Mouse (Mus musculus): Measurements from ENCODE around the gene Nhsl1. TPM values are rescaled to one million over a fixed set of nuclear protein-coding genes. Genes with fewer than 3 reads are reported as not detected.

Gene Nhsl1
- total and polyA plus RNA-seq, 3 experiments: 0.22 TPM; not detected in 2

DNA sequence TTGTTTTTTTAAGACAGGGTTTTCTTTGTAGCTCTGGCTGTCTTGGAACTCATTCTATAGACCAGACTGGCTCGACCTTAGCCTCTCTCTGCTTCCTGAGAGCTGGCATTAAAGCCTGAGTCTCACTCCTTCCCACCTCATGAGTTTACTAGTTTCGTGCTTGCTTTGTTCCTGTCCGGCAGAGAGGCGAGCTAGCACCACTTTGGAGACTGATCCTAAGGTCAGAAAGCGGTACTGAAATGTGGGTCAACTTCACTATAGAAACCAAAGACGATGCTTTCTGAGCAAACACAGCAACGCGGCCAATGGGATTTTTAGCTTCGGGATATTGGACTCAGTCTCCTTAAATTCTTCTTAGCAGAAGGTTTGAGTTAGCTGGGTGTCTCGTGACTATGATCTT lies 1.3 kb upstream of the Nhsl1 start:
- DNase-seq (ENCODE audit: low spot score) (no peak), ATAC-seq (ENCODE audit: extremely low read depth, insufficient number of reproducible peaks, low FRiP score, poor library complexity, severe bottlenecking) (no peak)
- Histone ChIP-seq H3K36me3 (replicated peaks) (no peaks in the 10 kb centered on the region), H3K4me1 (ENCODE audit: insufficient read depth, low read depth, low read length) (no peaks in the 10 kb centered on the region), H3K27me3 (ENCODE audit: insufficient read depth, low read length) (no peaks in the 10 kb centered on the region), H3K9me3 (replicated peaks) (peaks cover 11% of the 10 kb centered on the region), H3K4me3 (ENCODE audit: low read depth, low read length) (no peak overlapping the region)
- TF ChIP-seq GATA1 (IDR thresholded peaks at IDR 0.05; ENCODE audit: borderline replicate concordance, low read length): no peak
- no peak for TF ChIP-seq GATA2 (IDR thresholded peaks at IDR 0.05; ENCODE audit: borderline replicate concordance, low read depth, low read length)
- no peak for TF ChIP-seq CTCF (IDR thresholded peaks at IDR 0.05; ENCODE audit: low read depth, low read length)
- no peak for TF ChIP-seq POLR2AphosphoS5 (IDR thresholded peaks at IDR 0.05; ENCODE audit: insufficient replicate concordance, low read depth, low read length)
- TF ChIP-seq TAL1 (conservative IDR thresholded peaks at IDR 0.05; ENCODE audit: low read depth, low read length): no peak

DNA sequence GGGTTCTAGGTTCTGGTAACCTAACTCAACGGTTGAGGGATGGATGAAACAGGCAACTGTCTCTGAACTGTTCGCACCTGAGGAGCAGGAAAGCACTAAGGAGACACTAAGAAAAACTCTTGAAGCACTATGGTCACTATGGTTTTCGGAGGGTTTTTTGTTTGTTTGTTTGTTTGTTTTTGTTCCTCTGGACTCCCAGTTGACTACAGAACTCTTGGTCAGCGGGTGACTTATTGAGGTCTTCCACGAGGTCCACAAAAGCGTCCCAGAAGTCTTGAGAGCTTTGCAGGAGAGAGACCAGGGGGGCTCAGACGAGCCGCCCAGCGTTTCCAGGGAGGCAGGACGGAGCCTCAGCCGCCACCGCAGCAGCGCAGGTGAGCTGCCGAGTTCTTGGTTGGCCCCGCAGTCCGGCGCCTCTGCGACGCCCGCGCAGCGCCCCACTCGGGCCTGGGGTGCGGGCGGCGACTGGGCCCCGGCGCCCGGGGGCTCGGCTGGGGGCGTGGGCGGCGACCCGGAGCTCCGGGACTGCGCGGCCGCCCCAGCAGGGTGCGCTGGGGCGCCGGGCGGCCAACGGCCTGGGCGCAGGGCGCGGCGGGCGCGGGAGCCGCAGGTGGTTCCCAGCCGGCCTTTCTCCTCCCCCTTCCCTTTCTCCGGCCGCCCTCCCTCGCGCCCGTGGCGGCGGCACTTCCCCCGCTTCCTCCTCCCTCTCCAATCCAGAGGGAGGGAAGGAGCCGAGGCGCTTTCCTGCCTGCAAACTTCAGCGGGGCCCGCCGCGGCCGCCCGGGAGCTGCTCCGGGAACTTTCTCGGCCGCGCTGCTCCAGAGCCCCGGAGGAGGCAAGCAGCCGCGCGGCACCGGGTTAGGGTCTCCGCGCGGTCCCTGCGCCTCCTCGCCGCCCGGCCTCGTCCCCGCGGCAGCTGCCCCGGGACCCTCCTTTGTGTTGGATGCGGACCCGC lies 547 bp upstream of the Nhsl1 start:
- Histone ChIP-seq H3K27me3 (ENCODE audit: insufficient read depth, low read length) (no peaks in the 10 kb centered on the region), H3K9me3 (replicated peaks) (peaks cover 11% of the 10 kb centered on the region), H3K36me3 (replicated peaks) (no peaks in the 10 kb centered on the region), H3K4me3 (ENCODE audit: low read depth, low read length) (no peak overlapping the region), H3K4me1 (ENCODE audit: insufficient read depth, low read depth, low read length) (no peaks in the 10 kb centered on the region)
- no peak for ATAC-seq (ENCODE audit: extremely low read depth, insufficient number of reproducible peaks, low FRiP score, poor library complexity, severe bottlenecking)
- no peak for DNase-seq (ENCODE audit: low spot score)
- TF ChIP-seq POLR2AphosphoS5 (IDR thresholded peaks at IDR 0.05; ENCODE audit: insufficient replicate concordance, low read depth, low read length) (no peak), GATA1 (IDR thresholded peaks at IDR 0.05; ENCODE audit: borderline replicate concordance, low read length) (no peak), CTCF (IDR thresholded peaks at IDR 0.05; ENCODE audit: low read depth, low read length) (no peak), TAL1 (conservative IDR thresholded peaks at IDR 0.05; ENCODE audit: low read depth, low read length) (no peak), GATA2 (IDR thresholded peaks at IDR 0.05; ENCODE audit: borderline replicate concordance, low read depth, low read length) (no peak)

DNA sequence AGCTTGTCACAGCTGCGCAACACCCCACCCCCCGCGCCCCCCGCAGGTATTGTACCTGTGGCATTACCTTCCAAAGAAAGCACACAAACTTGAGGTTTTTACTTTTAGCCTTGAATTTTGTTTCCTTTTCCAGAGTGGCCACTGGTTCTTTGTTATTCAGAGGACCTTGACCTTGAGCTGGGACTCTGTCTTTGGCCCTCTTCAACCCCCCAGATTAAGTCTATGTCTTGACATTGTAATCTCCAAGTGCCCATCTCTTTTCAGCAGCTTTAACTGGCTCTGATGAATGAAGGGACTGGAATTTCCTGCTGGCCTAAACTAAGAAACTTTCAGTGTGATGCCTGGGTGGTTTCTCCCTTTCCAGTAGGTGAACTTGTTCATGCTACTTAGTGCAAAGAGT lies 906 bp downstream of the Nhsl1 start:
- DNase-seq (ENCODE audit: low spot score): no peak
- Histone ChIP-seq H3K9me3 (replicated peaks) (peaks cover 11% of the 10 kb centered on the region), H3K27me3 (ENCODE audit: insufficient read depth, low read length) (no peaks in the 10 kb centered on the region), H3K4me1 (ENCODE audit: insufficient read depth, low read depth, low read length) (no peaks in the 10 kb centered on the region), H3K36me3 (replicated peaks) (no peaks in the 10 kb centered on the region), H3K4me3 (ENCODE audit: low read depth, low read length) (no peak overlapping the region)
- TF ChIP-seq CTCF (IDR thresholded peaks at IDR 0.05; ENCODE audit: low read depth, low read length) (no peak), POLR2AphosphoS5 (IDR thresholded peaks at IDR 0.05; ENCODE audit: insufficient replicate concordance, low read depth, low read length) (no peak), GATA2 (IDR thresholded peaks at IDR 0.05; ENCODE audit: borderline replicate concordance, low read depth, low read length) (no peak), TAL1 (conservative IDR thresholded peaks at IDR 0.05; ENCODE audit: low read depth, low read length) (no peak), GATA1 (IDR thresholded peaks at IDR 0.05; ENCODE audit: borderline replicate concordance, low read length) (no peak)
- ATAC-seq (ENCODE audit: extremely low read depth, insufficient number of reproducible peaks, low FRiP score, poor library complexity, severe bottlenecking): no peak

DNA sequence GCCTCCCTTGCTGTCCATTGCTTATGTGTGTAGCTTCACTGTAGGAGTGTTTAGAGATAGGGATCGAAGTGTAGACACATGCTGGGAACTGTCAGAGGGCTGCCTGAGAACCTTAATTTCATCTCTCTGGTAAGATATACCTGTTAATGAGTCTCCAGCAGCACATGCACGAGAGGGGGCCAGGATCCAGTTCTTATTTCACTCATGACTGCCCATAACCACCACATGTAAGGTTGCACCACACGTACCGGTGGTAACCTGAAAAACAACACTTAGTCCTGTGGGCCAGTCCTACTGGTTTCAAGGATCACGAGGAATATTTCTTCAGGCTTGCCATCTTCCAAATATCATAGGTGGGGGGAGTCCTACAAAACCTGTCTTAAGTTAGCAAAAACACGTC lies 3.1 kb downstream of the Nhsl1 start:
- Histone ChIP-seq H3K9me3 (replicated peaks) (peaks cover 11% of the 10 kb centered on the region), H3K27me3 (ENCODE audit: insufficient read depth, low read length) (no peaks in the 10 kb centered on the region), H3K4me3 (ENCODE audit: low read depth, low read length) (no peak overlapping the region), H3K36me3 (replicated peaks) (no peaks in the 10 kb centered on the region), H3K4me1 (ENCODE audit: insufficient read depth, low read depth, low read length) (no peaks in the 10 kb centered on the region)
- no peak for DNase-seq (ENCODE audit: low spot score)
- no peak for ATAC-seq (ENCODE audit: extremely low read depth, insufficient number of reproducible peaks, low FRiP score, poor library complexity, severe bottlenecking)
- TF ChIP-seq POLR2AphosphoS5 (IDR thresholded peaks at IDR 0.05; ENCODE audit: insufficient replicate concordance, low read depth, low read length): no peak
- TF ChIP-seq GATA1 (IDR thresholded peaks at IDR 0.05; ENCODE audit: borderline replicate concordance, low read length): no peak
- no peak for TF ChIP-seq TAL1 (conservative IDR thresholded peaks at IDR 0.05; ENCODE audit: low read depth, low read length)
- TF ChIP-seq GATA2 (IDR thresholded peaks at IDR 0.05; ENCODE audit: borderline replicate concordance, low read depth, low read length): no peak

DNA sequence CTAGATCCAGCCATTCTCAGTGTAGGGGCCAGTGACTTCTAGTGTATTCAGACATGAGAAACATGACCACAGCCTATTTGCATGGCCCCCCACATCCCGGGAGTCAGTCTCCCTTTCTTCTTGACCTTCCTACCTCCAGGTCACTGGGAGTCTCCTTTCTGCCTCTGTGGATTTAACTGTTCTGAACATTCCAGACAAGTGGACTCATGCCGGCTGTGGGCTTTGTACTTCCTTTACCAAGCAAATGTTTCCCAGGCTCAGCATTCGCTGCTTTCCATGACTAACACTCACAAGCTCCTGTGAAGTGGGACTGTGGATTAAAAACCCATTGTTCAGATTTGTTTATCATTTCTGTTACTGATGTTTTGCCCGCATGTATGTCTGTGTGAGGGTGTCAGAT lies 4.9 kb downstream of the Nhsl1 start:
- Histone ChIP-seq H3K27me3 (ENCODE audit: insufficient read depth, low read length) (no peaks in the 10 kb centered on the region), H3K4me1 (ENCODE audit: insufficient read depth, low read depth, low read length) (no peaks in the 10 kb centered on the region), H3K9me3 (replicated peaks) (peaks cover 7% of the 10 kb centered on the region), H3K4me3 (ENCODE audit: low read depth, low read length) (no peak overlapping the region), H3K36me3 (replicated peaks) (no peaks in the 10 kb centered on the region)
- DNase-seq (ENCODE audit: low spot score): no peak
- no peak for ATAC-seq (ENCODE audit: extremely low read depth, insufficient number of reproducible peaks, low FRiP score, poor library complexity, severe bottlenecking)
- TF ChIP-seq POLR2AphosphoS5 (IDR thresholded peaks at IDR 0.05; ENCODE audit: insufficient replicate concordance, low read depth, low read length): no peak
- no peak for TF ChIP-seq TAL1 (conservative IDR thresholded peaks at IDR 0.05; ENCODE audit: low read depth, low read length)
- no peak for TF ChIP-seq GATA2 (IDR thresholded peaks at IDR 0.05; ENCODE audit: borderline replicate concordance, low read depth, low read length)
- TF ChIP-seq CTCF (IDR thresholded peaks at IDR 0.05; ENCODE audit: low read depth, low read length): no peak
- no peak for TF ChIP-seq GATA1 (IDR thresholded peaks at IDR 0.05; ENCODE audit: borderline replicate concordance, low read length)

DNA sequence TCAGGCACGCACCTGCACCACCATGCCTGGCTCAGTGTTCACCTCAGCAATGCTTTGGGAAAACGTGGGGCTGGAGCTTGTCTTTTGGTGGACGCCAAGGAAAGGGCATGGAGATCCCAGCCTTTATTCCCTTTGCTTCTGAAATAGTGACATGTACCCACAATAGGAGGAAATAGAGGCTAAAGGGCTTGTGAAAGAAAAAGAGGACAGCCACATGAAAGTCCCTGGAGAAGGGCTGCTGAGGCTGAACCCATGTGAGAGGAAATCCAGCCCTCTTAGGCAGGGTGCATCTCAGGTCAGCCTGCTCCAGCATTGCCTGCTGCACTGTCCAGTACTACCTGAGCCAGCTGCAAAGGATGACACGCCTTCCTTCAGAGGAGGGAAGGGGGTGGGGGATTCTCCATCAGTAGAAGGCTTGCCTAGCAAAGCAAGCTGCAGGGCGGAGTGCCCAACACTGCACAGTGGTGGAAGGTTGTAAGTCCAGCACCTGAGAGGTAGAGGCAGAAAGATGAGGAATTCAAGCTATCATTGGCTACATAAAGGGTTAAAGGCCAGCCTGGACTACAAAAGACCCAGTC lies 9.6 kb downstream of the Nhsl1 start:
- Histone ChIP-seq H3K9me3 (replicated peaks) (no peaks in the 10 kb centered on the region), H3K4me3 (ENCODE audit: low read depth, low read length) (no peak overlapping the region), H3K36me3 (replicated peaks) (no peaks in the 10 kb centered on the region), H3K27me3 (ENCODE audit: insufficient read depth, low read length) (peaks cover 5% of the 10 kb centered on the region; the same call in 1 of the 2 replicates), H3K4me1 (ENCODE audit: insufficient read depth, low read depth, low read length) (no peaks in the 10 kb centered on the region)
- DNase-seq (ENCODE audit: low spot score) (no peak), ATAC-seq (ENCODE audit: extremely low read depth, insufficient number of reproducible peaks, low FRiP score, poor library complexity, severe bottlenecking) (no peak)
- TF ChIP-seq TAL1 (conservative IDR thresholded peaks at IDR 0.05; ENCODE audit: low read depth, low read length): no peak
- TF ChIP-seq POLR2AphosphoS5 (IDR thresholded peaks at IDR 0.05; ENCODE audit: insufficient replicate concordance, low read depth, low read length): no peak
- no peak for TF ChIP-seq CTCF (IDR thresholded peaks at IDR 0.05; ENCODE audit: low read depth, low read length)
- TF ChIP-seq GATA1 (IDR thresholded peaks at IDR 0.05; ENCODE audit: borderline replicate concordance, low read length): no peak
- TF ChIP-seq GATA2 (IDR thresholded peaks at IDR 0.05; ENCODE audit: borderline replicate concordance, low read depth, low read length): no peak
